Comparison of ENCODE assay signal across 11 mouse cellular contexts in genomic region chrX:60592598-60592997, GRCm38 (mm10). TPM values are rescaled to one million over a fixed set of nuclear protein-coding genes. Genes with fewer than 3 reads are reported as not detected.
DNase-seq lines count a peak whose midpoint lies in the region; ATAC-seq and TF ChIP-seq lines count a peak whose summit lies in the region.
"Had no signal": no experiment of that assay in that cellular context is flagged by ENCODE, and none has a peak within 500 bp of the region (broad histone marks: within the 10 kb centered on the region; RNA-seq: fewer than 3 reads in every experiment).

Gene Atp11c (minus strand): TSS chrX:60592698.

- H3K36me3 ChIP-seq in hindbrain, embryonic 10.5 days, result no peaks in the 10 kb centered on the region
- H3K36me3 ChIP-seq in hindbrain, postnatal 0 days (ENCODE audit: insufficient read depth, low read length), result no peaks in the 10 kb centered on the region
- no peaks in the 10 kb centered on the region for H3K36me3 ChIP-seq in ES-E14 (ENCODE audit: control insufficient read depth, insufficient read depth, low read length, poor library complexity, severe bottlenecking)
- H3K36me3 ChIP-seq in embryonic facial prominence, embryonic 13.5 days, result no peaks in the 10 kb centered on the region
- H3K36me3 ChIP-seq in limb, embryonic 11.5 days (ENCODE audit: control insufficient read depth, insufficient read depth, low read length), result no peaks in the 10 kb centered on the region
- H3K36me3 ChIP-seq: limb, embryonic 13.5 days had no signal

- DNase-seq in hindbrain, embryonic 10.5 days (ENCODE audit: low spot score), result no peak
- no peak for DNase-seq in hindbrain, postnatal 0 days (ENCODE audit: low spot score)
- DNase-seq in ES-E14 (ENCODE audit: low read depth, low spot score), result no peak
- no peak for DNase-seq in limb, embryonic 11.5 days (ENCODE audit: low spot score)
- DNase-seq in urinary bladder, adult 18-20 months (ENCODE audit: low spot score in 2 of 2), result no peak
- no peak for DNase-seq in cerebellum, postnatal 14 days
- DNase-seq in lung, postnatal 14 days, result no peak
- DNase-seq: cerebellum, adult 9-11 months; gastrocnemius, adult 2 months had no signal

- TF ChIP-seq CTCF in hindbrain, postnatal 0 days (IDR thresholded peaks at IDR 0.05; ENCODE audit: low read depth), result no peak

- no peak within 1 kb of the TSS for H3K9ac ChIP-seq in hindbrain, postnatal 0 days (replicated peaks; ENCODE audit: low read length)
- no peak within 1 kb of the TSS for H3K9ac ChIP-seq in ES-E14 (ENCODE audit: insufficient read depth, low read depth, low read length, poor library complexity, severe bottlenecking)
- no peak within 1 kb of the TSS for H3K9ac ChIP-seq in embryonic facial prominence, embryonic 13.5 days
- no peak within 1 kb of the TSS for H3K9ac ChIP-seq in limb, embryonic 11.5 days (ENCODE audit: low read length)
- H3K9ac ChIP-seq: limb, embryonic 13.5 days had no signal

- H3K27me3 ChIP-seq in hindbrain, embryonic 10.5 days (ENCODE audit: insufficient read depth, poor library complexity, severe bottlenecking), result no peaks in the 10 kb centered on the region
- H3K27me3 ChIP-seq in hindbrain, postnatal 0 days (ENCODE audit: insufficient read depth, low read length), result no peaks in the 10 kb centered on the region
- no peaks in the 10 kb centered on the region for H3K27me3 ChIP-seq in embryonic facial prominence, embryonic 13.5 days
- H3K27me3 ChIP-seq in limb, embryonic 11.5 days (ENCODE audit: control insufficient read depth, insufficient read depth, low read length), result no peaks in the 10 kb centered on the region
- H3K27me3 ChIP-seq: limb, embryonic 13.5 days had no signal

- in situ Hi-C loops in ES-E14 (cut with MboI; ENCODE audit: low sequenced_read_pairs in 2 of 2, unreplicated experiment in 2 of 2), result no loop called here

- no peaks in the 10 kb centered on the region for H3K4me1 ChIP-seq in hindbrain, embryonic 10.5 days (replicated peaks)
- H3K4me1 ChIP-seq in hindbrain, postnatal 0 days (ENCODE audit: insufficient read depth, low read length), result no peaks in the 10 kb centered on the region
- no peaks in the 10 kb centered on the region for H3K4me1 ChIP-seq in ES-E14 (ENCODE audit: control insufficient read depth in 2 of 2, insufficient read depth in 2 of 2, low read length in 2 of 2, poor library complexity in 1 of 2)
- no peaks in the 10 kb centered on the region for H3K4me1 ChIP-seq in embryonic facial prominence, embryonic 13.5 days
- no peaks in the 10 kb centered on the region for H3K4me1 ChIP-seq in limb, embryonic 11.5 days (ENCODE audit: control insufficient read depth, insufficient read depth, low read length)
- H3K4me1 ChIP-seq: limb, embryonic 13.5 days had no signal

- H3K9me3 ChIP-seq in hindbrain, embryonic 10.5 days, result no peaks in the 10 kb centered on the region
- H3K9me3 ChIP-seq in hindbrain, postnatal 0 days (ENCODE audit: low read length), result no peaks in the 10 kb centered on the region
- no peaks in the 10 kb centered on the region for H3K9me3 ChIP-seq in ES-E14 (ENCODE audit: control insufficient read depth, insufficient read depth, low read depth, low read length)
- H3K9me3 ChIP-seq in embryonic facial prominence, embryonic 13.5 days, result no peaks in the 10 kb centered on the region
- H3K9me3 ChIP-seq in limb, embryonic 11.5 days (ENCODE audit: control insufficient read depth, low read length), result no peaks in the 10 kb centered on the region
- H3K9me3 ChIP-seq: limb, embryonic 13.5 days had no signal

- H3K4me3 ChIP-seq in hindbrain, embryonic 10.5 days, result no peak within 1 kb of the TSS
- H3K4me3 ChIP-seq in hindbrain, postnatal 0 days (ENCODE audit: low read length), result no peak within 1 kb of the TSS
- no peak within 1 kb of the TSS for H3K4me3 ChIP-seq in ES-E14 (ENCODE audit: insufficient read depth in 1 of 2, low read depth in 1 of 2, low read length in 2 of 2, poor library complexity in 1 of 2, severe bottlenecking in 1 of 2)
- no peak within 1 kb of the TSS for H3K4me3 ChIP-seq in embryonic facial prominence, embryonic 13.5 days
- H3K4me3 ChIP-seq in limb, embryonic 11.5 days (ENCODE audit: low read depth, low read length), result no peak within 1 kb of the TSS
- H3K4me3 ChIP-seq: gastrocnemius, adult 2 months; limb, embryonic 13.5 days had no signal

- 80% methylated on average over 2 of the region's 2 CpGs for WGBS in hindbrain, embryonic 10.5 days
- 81% methylated on average over 2 of the region's 2 CpGs for WGBS in hindbrain, postnatal 0 days
- 64% methylated on average over 2 of the region's 2 CpGs for WGBS in embryonic facial prominence, embryonic 13.5 days
- WGBS in limb, embryonic 11.5 days, result 89% methylated on average over 2 of the region's 2 CpGs

- H3K4me2 ChIP-seq in hindbrain, postnatal 0 days (ENCODE audit: low read depth, low read length), result no peak within 1 kb of the TSS
- no peak within 1 kb of the TSS for H3K4me2 ChIP-seq in embryonic facial prominence, embryonic 13.5 days
- no peak within 1 kb of the TSS for H3K4me2 ChIP-seq in limb, embryonic 11.5 days (ENCODE audit: low read depth, severe bottlenecking)
- H3K4me2 ChIP-seq: limb, embryonic 13.5 days had no signal

- no peak for ATAC-seq in hindbrain, postnatal 0 days
- no peak for ATAC-seq in embryonic facial prominence, embryonic 13.5 days (ENCODE audit: insufficient number of reproducible peaks, insufficient read depth, low FRiP score, low TSS enrichment, low read depth)
- no peak for ATAC-seq in limb, embryonic 11.5 days (ENCODE audit: insufficient number of reproducible peaks, low FRiP score, low TSS enrichment, low read depth)

- no peak within 1 kb of the TSS for H3K27ac ChIP-seq in hindbrain, embryonic 10.5 days
- no peak within 1 kb of the TSS for H3K27ac ChIP-seq in hindbrain, postnatal 0 days
- H3K27ac ChIP-seq in ES-E14 (ENCODE audit: insufficient read depth, low read depth, low read length, poor library complexity, severe bottlenecking), result no peak within 1 kb of the TSS
- H3K27ac ChIP-seq in embryonic facial prominence, embryonic 13.5 days, result no peak within 1 kb of the TSS
- H3K27ac ChIP-seq in limb, embryonic 11.5 days (replicated peaks; ENCODE audit: low read depth, low read length), result no peak within 1 kb of the TSS
- H3K27ac ChIP-seq: gastrocnemius, adult 2 months; limb, embryonic 13.5 days had no signal

TF ChIP-seq in ES-E14, 5 proteins besides CTCF, POLR2A, EP300 and RAD21:
- TF ChIP-seq MAFK (IDR thresholded peaks at IDR 0.05; ENCODE audit: insufficient read depth, low read depth, low read length), result no peak
- no peak for TF ChIP-seq ZNF384 (IDR thresholded peaks at IDR 0.05; ENCODE audit: low read depth, low read length)
- TF ChIP-seq HCFC1 (IDR thresholded peaks at IDR 0.05; ENCODE audit: borderline replicate concordance, insufficient read depth, low read length), result no peak

RNA-seq across cellular contexts. Expression of gene Atp11c, which starts in this region (rescaled TPM):
- polyA plus RNA-seq in hindbrain, embryonic 10.5 days (2016; fragmentation: Nextera tagmentation; extraction: Ambion mirVana), result 12.5 and 15.9 TPM in 2 replicates
- 16.4 and 17.3 TPM in 2 replicates for total RNA-seq in hindbrain, postnatal 0 days (2014; rRNA removed)
- polyA plus RNA-seq in hindbrain, postnatal 0 days (2015; fragmentation: Nextera tagmentation; extraction: Ambion mirVana), result 7.9 and 8.6 TPM in 2 replicates
- total RNA-seq in ES-E14 (2012; rRNA removed), result 11.8 and 12.4 TPM in 2 replicates
- 11.2 and 11.4 TPM in 2 replicates for polyA plus RNA-seq in embryonic facial prominence, embryonic 13.5 days (2015; fragmentation: Nextera tagmentation; extraction: Ambion mirVana)
- 14.1 and 16.8 TPM in 2 replicates for polyA plus RNA-seq in limb, embryonic 11.5 days (2014; fragmentation: Nextera tagmentation; extraction: Ambion mirVana)
